Mouse (Mus musculus): ENCODE data around the gene Gpr19.
A peak's percentile ranks its signal among the peaks of the same experiment; 100 is the strongest.

The Gpr19 gene

DNA sequence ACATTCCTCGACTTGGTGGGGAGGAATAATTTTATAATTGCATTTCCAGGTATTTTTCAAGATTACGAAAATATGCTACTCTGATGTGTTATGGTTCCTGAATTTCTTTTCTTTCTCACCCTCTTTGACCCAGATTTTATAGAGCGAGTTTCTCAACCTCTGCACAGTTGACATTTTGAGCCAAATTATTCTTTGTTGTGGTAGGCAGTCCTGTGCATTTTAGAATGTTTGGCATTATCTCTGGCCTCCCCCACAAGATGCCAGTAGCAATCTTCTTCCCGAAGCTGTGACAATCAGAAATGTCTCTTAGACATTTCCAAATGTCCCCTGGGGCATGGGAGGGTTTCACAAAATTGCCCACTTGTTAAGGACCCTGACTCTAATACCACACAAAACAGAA is 25.3 kb upstream of the Gpr19 start:
- no peak for DNase-seq (ENCODE audit: low spot score in 2 of 2)

GRCm38 (mm10) chr6:134922511-134923195 is 24.3 kb upstream of the Gpr19 start:
- DNase-seq (ENCODE audit: low spot score in 2 of 2), result no peak

- peak; percentile 62 to 63 for DNase-seq (ENCODE audit: low spot score in 2 of 2)
These were observed 23.5 kb upstream of the Gpr19 start for GRCm38 (mm10) chr6:134921695-134922510.

GRCm38 (mm10) chr6:134921014-134921694 is 22.8 kb upstream of the Gpr19 start:
- DNase-seq (ENCODE audit: low spot score in 2 of 2), result peak; percentile 69 to 75

DNA sequence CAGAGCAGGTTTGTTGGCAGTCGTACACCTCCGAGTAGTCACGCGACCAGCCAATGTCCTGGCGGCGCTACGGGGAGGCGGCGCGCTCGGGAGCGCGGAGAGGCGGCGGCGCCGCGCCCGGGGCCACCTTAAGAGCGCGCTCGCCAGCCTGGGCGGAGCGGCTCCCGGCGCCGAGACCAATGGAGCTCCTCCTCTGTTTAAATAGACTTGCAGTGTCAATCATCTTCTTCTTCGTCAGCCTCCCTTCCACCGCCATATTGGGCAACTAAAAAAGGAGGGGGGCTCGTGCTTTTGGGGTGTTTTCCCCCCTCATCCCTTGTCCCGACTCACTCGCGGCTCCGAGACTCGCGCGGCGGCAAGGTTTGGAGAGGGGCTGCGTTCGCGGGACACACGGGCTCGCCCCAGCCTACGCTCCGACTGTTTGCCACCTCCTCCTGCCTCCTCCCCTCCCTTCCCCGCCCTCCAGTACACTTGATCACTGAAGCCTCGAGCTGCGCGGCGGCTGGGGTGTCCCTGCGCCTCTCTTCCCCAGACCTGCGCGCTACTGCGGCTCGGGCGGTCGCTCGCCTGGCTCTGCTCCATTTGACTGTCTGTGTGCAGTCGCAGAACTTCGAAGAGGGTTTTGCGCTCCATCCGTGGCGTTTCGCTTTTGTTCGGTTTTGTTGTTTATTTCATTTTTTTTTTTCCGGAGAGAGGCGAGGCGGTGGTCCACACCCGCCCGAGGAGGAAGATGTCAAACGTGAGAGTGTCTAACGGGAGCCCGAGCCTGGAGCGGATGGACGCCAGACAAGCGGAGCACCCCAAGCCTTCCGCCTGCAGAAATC is 22.0 kb upstream of the Gpr19 start, which contains the start of gene Cdkn1b:
Gene Cdkn1b, plus strand, starts transcription at position 212 of the 824 bp plus-strand sequence.
- peak; percentile 90 for DNase-seq (ENCODE audit: low spot score in 2 of 2)

- DNase-seq (ENCODE audit: low spot score in 2 of 2), result no peak
These were observed 21.3 kb upstream of the Gpr19 start for GRCm38 (mm10) chr6:134919511-134920189.

GRCm38 (mm10) chr6:134918769-134919168 is 20.4 kb upstream of the Gpr19 start:
- DNase-seq (ENCODE audit: low spot score in 2 of 2), result no peak

DNA sequence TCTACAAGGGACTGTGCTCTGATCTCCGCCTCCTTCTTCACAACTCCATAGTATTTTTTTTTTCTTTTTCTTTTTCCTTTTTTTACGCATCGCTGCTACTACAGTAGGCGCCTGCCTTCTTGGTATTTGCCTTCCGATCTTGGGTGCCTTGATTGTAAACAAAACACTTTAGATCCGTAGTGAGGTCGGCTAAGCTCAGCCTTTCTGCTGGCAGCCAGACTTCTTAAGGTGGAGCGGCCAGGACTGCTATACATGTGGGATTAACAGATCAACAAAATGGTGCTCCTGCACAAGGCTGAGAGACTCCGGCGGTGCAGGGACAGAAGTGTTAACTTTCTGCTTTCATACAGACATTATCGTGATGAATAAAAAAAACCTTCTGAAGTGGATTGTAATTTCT is 18.7 kb upstream of the Gpr19 start:
- peak; percentile 44 to 58 for DNase-seq (ENCODE audit: low spot score in 2 of 2)

GRCm38 (mm10) chr6:134916641-134917040 is 18.3 kb upstream of the Gpr19 start:
- DNase-seq (ENCODE audit: low spot score in 2 of 2), result peak; percentile 46 to 51

- DNase-seq (ENCODE audit: low spot score in 2 of 2), result no peak
These were observed 16.1 kb upstream of the Gpr19 start for GRCm38 (mm10) chr6:134914523-134914922.

DNA sequence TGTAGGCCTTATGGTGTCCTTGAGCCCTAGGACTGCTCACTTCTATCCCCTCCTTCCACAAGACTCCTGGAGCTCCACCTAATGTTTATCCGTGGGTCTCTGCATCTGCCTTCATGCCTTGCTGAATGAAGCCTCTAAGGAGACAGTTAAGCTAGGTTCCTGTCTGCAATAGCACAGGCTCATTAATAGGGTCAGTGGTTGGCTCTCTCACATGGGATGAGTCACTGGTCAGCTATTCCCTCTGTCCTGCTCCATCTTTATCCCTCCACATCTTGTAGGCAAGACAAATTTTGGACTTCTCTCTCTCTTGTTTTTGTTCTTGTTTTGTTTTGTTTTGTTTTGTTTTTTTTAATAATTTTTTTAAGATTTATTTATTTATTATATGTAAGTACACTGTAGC is 7.4 kb upstream of the Gpr19 start:
- DNase-seq (ENCODE audit: low spot score in 2 of 2), result no peak

GRCm38 (mm10) chr6:134903891-134904884 is 5.8 kb upstream of the Gpr19 start:
- no peak for DNase-seq (ENCODE audit: low spot score in 2 of 2)

DNA sequence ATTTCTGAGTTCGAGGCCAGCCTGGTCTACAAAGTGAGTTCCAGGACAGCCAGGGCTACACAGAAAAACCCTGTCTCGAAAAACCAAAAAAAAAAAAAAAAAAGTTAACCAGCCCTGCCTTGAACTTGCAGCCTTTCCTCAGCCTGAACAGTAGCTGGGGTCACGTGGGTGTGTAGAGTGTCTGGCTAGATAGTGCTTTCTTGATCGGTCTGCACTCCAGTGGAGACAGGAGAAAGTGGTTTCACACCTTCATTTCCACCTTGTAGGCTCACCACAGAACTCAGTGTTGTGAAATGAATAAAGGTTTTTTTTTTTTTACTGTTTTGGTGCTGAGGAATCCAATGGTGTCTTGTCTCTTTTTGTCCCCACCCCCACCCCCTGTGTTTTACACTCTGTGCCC is 5.0 kb upstream of the Gpr19 start:
- no peak for DNase-seq (ENCODE audit: low spot score in 2 of 2)

DNA sequence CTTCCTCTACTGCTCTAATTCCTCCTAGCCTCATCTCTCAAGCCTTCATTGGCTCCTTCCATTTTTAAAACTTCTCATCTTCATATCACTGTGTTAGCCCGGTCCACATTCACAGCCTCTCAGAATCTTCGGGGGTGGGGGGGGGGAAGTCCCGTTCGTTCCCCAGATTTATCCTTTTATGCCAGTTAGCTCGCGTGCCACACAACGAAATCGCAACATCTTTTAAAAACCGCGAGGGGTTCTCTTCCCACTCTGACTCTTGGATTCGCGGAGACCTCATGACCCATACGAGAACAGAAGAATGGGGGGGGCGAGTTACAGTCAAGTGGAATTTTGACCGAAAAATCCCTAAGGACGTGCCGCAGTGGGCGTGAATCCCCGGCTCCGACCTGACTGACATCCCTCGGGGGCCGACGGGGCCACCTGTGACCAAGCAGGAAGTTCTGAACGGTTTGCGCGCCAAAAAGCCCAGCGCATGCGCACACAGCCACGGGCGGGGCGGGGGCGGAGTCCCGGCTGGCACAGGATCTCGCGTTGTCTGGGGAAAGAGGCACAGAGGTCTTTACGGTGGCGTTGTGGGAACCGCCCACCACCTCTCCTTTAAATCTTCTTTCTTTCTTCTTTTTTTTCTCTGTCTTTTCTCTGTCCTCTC is 809 bp downstream of the Gpr19 start:
- DNase-seq (ENCODE audit: low spot score in 2 of 2), result peak; percentile 97 to 99

DNA sequence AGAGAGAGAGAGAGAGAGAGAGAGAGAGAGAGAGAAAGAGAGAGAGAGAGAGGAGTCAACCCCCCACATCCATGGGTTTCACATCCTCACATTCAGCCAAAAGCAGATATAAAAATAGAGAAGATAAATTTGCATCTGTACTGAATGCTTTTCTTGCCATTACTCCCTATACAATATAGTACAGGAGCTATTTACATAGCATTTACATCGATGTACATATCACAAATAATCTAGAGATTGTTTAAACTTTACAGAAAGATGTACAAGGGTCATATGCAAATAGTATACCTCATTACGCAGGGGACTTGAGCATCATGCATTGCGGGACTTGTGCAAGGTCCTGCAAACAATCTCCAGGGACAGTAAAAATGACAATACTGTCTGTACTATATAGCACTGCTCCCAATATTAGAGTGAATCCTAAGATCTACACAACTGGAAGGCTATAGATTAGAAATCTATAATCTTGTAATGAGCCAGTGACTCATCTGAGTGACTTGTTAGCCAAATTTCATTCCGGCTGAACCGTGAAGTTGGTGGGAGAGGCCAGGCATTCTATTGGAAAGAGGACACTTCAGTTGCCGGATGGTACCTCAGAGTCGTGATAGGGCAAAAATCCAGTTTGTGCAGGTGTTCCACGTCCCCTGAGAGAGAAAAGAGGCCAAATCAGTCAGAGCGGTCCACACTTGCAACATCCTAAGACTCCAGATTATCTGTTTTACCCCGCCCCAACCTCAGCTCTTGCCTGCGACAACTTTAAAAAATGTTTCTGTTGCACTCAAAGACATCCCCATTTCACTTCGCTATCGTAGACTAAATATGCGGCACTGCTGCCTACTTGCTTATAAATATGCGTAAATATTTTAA is 1.6 kb downstream of the Gpr19 start:
- DNase-seq (ENCODE audit: low spot score in 2 of 2), result peak in 1 of 2 experiments; percentile 37

- no peak for DNase-seq (ENCODE audit: low spot score in 2 of 2)
These were observed 7.9 kb downstream of the Gpr19 start for GRCm38 (mm10) chr6:134890436-134890835.

DNA sequence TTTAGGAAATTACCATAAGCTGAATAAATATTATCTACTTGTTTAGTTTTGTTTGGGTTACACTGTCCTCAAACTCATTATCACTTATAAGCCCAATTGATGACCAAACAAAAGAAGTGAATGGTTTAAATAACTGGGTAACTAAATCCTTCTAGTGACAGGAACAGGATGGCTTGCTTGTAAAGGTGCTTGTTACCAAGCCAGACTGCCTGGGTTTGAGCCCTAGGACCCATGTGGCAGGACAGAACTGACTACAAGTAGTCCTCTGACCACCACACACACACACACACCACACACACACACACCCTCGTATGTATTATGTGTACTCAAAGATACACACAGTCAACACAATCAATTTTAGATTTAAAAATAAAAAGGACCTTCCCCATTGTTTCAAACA is 8.6 kb downstream of the Gpr19 start:
- DNase-seq (ENCODE audit: low spot score in 2 of 2), result no peak

GRCm38 (mm10) chr6:134888563-134889017 is 9.8 kb downstream of the Gpr19 start:
- no peak for DNase-seq (ENCODE audit: low spot score in 2 of 2)
